Mouse (Mus musculus) heart, adult 2 months (tissue): ENCODE measurements at regions not wholly inside any gene's neighbourhood (a gene's known extent, or its start where the extent isn't known, plus 50 kb on each side); places are given as distances from the start of the nearest gene placed in this dataset.

Source experiments
- CTCF ChIP-seq: fragments of 200-600 bp; IDR thresholded peaks from 2 replicates; pipeline ENCODE4 v1.8.1; 2022; ENCODE audit warnings: antibody characterized with exemption, mild to moderate bottlenecking, moderate library complexity
- POLR2A ChIP-seq: fragments of 200-500 bp; IDR thresholded peaks from 2 replicates; pipeline ENCODE4 v1.6.1; 2011; ENCODE audit warnings: mild to moderate bottlenecking, low read depth, low read length, control low read depth; ENCODE audit not compliant: insufficient read depth

- no peak for TF ChIP-seq CTCF
- TF ChIP-seq POLR2A: no peak
Observed at GRCm38 (mm10) chr8:115953783-115954470, 246.3 kb upstream of the Maf start.
